Mouse (Mus musculus) urinary bladder, postnatal 25 days (tissue): ENCODE data around the gene Selenom.

Experiments used
- DNase-seq: peaks from one replicate; pipeline ENCODE4 v3.0.0; 2022; ENCODE audit warnings: low spot score

Selenom gene

DNA sequence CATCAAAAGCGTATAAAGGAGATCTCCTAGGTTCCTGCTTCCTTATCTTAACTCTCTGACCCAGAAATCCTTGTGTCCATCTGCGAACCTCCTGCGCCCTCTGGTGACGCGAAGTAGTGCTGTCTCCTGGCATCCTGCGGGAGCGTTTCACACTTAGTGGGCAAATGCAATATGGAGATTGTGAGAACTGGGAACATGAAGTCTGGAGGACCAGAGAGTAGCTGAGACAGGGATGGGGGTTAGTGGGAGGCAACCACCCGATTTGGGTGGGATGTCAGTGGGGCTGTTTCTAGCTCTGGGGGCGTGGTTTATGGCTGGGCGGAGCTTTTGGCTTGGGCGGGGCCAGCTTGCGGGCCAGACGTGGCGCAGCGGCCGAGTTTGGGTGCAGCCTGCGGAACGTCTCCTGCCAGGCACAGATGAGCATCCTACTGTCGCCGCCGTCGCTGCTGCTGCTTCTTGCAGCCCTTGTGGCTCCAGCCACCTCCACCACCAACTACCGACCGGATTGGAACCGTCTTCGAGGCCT lies at the start of gene Selenom:
Selenom (plus strand) TSS at position 156 of the 526 bp plus-strand sequence.
- peak; percentile 85 for DNase-seq

- no peak for DNase-seq
These were observed 43.0 kb upstream of the Selenom start for GRCm38 (mm10) chr11:3471448-3471850.

DNA sequence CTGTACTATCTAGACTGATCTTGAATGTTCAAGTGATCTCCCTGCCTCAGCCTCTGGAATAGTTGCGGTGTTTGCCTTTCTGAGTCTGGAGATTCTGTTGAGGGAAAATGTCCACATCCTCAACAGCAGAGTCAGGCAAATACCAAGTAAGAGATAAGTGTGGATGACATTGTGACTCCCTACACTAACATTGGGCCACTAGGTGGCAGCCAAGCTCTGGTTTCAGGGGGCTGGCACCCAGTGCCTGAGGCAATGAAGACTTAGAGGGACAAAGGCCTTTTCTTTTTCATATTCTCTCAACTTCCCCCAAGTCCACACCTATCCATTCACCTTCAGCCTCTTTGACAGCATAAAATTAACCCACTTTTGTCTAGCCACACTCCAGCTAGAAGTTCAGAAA lies 42.0 kb upstream of the Selenom start:
- DNase-seq, result peak; percentile 86

DNA sequence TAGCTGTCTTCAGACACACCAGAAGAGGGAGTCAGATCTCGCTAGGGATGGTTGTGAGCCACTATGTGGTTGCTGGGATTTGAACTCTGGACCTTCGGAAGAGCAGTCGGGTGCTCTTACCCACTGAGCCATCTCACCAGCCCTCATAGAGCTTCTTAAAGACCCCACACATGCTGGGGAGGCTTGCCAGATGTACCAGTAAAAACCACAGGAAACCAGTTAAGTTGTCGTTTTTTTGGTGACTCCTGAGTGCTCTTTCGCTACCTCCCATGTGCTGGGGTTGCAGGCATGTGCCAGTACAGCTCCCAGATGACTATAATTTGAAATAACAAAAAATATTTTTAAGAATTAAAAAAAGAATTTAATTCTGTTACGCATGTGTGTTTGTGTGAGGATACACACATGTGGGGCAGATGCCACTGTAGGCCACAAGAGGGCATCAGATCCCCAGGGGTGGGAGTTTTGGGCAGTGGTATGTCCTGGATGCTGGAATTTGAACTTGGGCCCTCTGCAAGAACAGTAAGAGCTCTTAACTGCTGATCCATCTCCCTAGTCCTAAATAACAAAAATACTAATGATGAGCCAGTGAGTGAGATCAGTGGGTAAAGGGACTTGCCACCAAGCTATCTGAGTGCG lies 39.9 kb upstream of the Selenom start:
- DNase-seq, result no peak

DNA sequence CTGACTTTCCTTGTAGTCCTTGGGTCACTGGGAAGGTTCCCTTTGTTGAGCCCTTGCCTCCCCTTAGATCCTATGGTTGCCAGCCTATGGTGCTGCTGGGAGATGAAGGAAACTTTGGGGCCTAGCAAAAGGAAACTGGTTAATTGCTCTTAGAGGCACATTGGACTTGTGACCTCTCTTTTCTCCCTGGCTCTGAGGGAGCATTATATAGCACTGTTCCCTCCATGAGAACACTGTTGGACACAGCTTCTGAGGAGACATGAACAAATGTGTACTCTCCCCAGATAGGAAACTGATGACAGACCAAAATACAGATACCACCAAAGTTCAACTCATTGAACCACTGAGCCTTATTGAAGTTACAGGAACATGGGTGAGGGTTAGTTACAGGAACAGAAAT lies 39.0 kb upstream of the Selenom start:
- no peak for DNase-seq

- no peak for DNase-seq
These were observed 30.4 kb upstream of the Selenom start for GRCm38 (mm10) chr11:3483980-3484642.

- DNase-seq, result no peak
These were observed 28.1 kb upstream of the Selenom start for GRCm38 (mm10) chr11:3486349-3486748.

GRCm38 (mm10) chr11:3487952-3488570 lies 26.4 kb upstream of the Selenom start, which contains the start of gene Pla2g3:
Gene Pla2g3, plus strand, starts transcription at chr11:3488284.
- no peak for DNase-seq

GRCm38 (mm10) chr11:3489036-3489435 lies 25.4 kb upstream of the Selenom start:
- no peak for DNase-seq

GRCm38 (mm10) chr11:3492748-3493147 lies 21.7 kb upstream of the Selenom start:
- no peak for DNase-seq

GRCm38 (mm10) chr11:3494857-3495256 lies 19.6 kb upstream of the Selenom start:
- no peak for DNase-seq

DNA sequence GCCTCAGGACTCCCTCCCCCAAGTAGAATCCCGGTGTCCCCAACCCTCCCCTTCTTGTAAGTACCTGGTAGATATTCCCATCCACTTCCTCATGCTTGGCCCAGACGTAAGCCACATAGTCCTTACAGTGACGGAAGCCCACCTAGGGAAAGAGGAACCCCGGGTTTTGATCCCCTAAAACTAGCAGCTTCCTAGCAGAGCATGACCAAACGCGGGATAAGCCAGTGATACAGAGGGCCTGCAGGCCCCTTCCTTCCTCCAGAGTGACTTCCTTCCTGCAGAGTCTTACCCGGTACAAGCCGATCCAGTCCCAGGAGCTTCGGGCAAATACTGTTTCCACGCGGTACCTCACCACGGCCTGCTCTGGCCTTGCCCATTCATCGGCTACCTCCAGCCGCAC lies 19.0 kb upstream of the Selenom start:
- DNase-seq, result no peak

DNA sequence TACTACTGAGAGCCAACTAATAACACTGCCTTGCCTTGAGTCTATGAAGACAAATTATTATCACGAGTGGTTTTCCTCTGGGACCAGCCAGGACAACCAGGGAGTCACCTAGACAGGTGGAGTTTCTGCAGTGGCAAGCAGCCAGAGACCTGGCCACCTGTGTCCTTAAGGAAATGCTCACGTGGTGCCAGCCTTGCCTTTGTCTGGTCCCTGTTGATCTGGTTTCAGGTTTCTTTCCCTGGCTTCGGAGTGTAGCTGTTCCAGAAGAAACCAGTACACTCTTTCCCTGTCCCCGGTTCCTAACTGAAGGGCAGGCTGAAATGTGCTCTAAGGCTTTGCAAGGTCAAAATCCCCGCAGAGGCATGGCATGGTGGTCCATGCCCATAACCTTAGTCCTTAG lies 17.7 kb upstream of the Selenom start:
- no peak for DNase-seq

GRCm38 (mm10) chr11:3497296-3497695 lies 17.2 kb upstream of the Selenom start:
- no peak for DNase-seq

DNA sequence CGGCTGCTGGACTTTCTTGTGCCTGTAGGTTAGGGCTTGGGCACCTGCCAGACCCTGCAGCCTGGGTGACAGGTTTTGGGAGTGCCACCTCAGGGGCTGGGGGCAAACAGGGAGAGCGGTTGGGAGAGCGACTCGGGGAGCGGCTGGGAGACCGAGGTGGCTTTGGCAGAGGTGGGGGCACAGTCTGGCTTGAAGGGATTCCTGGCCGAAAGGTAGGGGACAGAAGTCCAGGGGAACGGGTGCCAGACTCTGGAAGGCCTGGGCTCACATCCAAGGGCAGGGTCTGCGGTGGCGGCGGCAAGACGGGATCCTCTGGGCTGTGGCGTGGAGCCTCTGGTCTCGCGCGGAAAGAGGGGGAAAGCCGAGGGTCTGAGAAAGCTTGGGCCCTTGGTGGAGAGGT lies 12.4 kb upstream of the Selenom start:
- no peak for DNase-seq

DNA sequence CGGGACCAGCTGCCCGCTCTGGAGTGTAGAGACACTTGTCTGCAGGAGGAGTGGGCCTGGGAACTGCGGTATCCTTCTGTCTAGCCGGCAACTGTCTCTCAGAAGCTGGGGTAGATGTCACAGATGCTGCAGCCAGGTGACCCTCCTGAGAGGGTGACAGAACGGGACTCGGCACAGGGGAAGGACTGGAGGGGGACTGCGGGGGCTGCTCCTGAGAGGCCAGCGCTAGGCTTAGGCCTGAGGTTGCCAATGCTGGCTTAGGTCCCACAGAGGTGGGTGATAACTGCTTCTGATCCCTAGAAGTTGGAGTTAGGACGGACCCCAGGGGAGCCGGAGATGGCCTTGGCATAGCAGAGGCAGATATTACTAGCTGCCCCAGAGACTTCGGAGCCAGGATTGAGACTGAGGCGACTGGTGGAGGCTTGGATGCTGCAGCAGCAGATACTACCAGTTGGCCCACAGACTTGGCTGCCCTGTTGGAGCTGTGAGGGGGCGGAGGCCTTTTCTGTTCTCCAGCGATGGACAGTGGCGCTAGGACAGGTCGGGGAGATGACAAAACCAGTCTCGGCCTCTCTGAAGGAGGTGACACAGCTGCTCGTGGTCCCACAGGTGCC lies 11.9 kb upstream of the Selenom start:
- DNase-seq, result no peak

DNA sequence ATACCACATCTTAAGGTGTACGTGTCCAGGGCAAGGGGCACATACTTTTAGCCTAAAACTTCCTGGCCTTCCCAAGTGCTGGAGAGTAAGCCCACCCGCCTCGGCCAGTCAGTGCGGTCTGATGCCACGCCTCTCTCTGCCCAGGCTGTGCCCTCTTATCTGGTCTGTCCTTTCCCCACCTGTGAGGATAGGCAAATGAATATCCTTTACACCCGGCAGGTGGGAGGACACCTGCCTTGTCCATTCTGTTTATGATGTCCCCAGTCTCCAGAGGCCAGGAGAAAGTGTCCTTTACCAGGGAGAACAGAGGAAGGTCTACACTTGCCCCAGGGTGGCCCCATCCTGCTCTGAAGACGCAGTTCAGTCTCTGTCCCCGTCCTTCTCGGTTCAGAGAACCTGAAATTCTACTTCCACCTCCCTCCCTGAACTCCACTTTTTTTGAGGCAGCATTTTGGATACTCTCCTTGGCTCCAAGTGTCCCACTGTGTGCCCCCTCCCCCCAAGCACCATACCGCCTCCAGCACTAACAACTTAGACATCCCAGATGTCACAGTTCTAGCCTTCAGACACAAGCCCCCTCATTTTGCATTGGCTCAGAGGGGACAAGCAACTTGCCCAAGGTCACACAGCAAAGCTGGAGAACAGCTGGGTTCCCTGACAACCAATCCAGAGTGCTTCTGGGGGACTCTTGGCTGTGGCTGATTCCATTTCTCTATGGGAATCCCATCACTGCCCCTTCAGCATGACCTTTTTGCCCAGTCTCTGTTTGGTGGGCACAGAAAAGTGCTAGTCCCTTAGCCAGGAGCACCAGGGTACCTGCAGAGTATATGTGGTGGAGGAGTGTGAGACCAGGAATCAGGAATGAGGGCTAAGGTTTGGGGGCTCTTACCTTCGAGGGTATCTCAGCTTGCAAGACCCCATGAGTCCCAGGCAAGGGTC lies 10.5 kb upstream of the Selenom start:
- DNase-seq, result no peak

DNA sequence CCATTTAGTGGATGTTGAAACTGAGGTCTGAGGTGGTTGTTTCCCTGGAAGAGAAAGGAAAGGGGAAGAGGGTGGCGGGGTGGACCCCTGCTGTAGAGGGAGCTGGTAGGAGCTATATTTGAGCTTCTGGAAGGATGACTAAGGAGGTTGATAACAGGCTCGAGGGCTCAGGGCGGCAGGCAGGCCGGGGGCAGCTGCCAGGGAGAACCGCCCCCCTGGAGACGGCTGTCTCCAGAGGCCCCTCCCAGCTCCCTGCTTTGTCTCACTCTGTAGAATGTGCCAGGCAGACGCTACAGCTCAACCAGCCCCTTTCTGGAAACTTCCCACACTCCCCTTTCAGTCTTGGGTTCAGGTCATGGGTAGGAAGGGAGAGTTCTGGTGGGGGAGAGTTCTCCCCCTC lies 6.3 kb upstream of the Selenom start:
- DNase-seq, result no peak

- no peak for DNase-seq
These were observed 5.1 kb upstream of the Selenom start for GRCm38 (mm10) chr11:3509181-3510085.

DNA sequence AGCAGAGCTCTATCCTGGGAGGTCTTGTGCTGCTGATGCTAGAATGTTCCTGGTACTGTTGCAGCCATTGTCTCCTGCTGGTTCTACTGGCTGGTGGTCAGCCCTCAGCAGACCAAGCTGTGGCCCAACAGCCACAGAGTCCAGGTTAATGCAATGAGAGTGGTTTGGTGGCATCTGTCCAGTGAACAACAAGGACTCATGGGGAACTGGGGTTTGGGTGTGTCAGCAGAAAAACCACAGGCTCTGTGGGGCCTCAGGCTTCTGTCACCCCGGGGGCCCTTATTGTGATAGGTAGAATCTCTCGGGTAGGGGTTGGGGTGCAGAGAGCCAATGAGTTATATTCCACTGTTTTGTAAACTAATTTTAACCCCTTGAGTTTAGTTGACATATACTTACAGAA lies 4.2 kb upstream of the Selenom start:
- DNase-seq, result no peak

DNA sequence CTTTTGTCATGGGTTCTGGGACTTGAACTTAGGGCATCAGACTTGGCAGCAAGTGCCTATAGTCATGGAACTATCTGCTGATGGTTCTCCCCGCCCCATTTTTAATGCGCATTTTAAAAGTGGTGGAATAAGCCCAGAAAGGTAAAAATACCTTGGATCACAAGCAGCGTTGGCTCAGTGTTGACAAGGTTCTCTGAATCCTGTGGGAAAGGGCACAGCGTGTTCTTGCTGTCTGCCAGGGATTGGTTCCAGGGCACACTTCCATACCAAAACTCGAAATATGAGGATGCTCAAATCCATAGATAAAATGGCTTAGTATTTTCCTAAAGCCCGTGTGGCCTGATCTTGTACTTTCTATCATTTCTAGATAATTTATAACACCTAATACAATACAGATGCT lies 1.2 kb upstream of the Selenom start:
- no peak for DNase-seq
